Mouse (Mus musculus) small intestine, adult 10 weeks (tissue): ENCODE measurements around the gene Ikzf5. TPM values are rescaled to one million over a fixed set of nuclear protein-coding genes. Genes with fewer than 3 reads are reported as not detected.

Experiments used
- polyA plus RNA-seq: library from polyadenylated mRNA; stranded (reverse); fragments of 350-450 nt; fragmentation: Illumina TruSeq; extraction: RNeasy Lipid Tissue Mini Kit (QIAGEN cat#74804); gene quantifications from one replicate; pipeline ENCODE4 v1.2.3, GENCODE M21; 2014; ENCODE audit warnings: low replicate concordance

The Ikzf5 gene
- 26.7 TPM for polyA plus RNA-seq

DNA sequence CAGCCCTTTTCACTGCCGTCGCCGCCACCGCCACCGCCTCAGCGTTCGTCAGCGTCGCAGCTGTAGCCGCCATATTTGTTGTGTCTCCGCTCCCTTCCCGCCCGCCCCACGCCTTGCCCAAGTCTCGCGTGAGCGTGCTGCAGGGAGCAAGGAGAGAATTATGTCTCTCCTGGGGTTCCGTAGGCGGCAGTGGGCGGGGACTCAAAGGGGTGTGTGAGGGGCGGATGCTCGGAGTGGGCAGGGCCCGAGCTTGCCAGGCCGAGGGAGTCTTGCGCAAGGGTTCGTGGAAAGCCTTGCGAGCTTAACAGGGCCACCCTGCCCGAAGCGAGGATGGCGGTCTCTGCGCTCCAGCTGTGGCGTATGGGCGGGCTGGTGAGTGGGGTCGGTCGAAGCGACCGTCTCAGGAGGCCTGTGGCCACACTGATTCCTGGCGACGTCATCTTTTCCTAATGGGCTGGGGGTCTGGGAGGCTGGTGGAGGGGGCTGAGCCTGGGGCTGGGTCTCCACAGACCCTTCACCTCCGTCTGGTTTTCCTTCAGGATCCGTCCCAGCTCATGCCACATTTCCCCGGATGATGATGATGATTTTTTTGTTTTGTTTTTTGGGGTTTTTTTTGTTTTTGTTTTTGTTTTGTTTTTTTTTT, at the start of gene Ikzf5, which contains the start of gene Acadsb:
Gene Ikzf5, minus strand, starts transcription at position 106 of the 643 bp plus-strand sequence.
Gene Acadsb, plus strand, starts transcription at position 186 of the 643 bp plus-strand sequence.

DNA sequence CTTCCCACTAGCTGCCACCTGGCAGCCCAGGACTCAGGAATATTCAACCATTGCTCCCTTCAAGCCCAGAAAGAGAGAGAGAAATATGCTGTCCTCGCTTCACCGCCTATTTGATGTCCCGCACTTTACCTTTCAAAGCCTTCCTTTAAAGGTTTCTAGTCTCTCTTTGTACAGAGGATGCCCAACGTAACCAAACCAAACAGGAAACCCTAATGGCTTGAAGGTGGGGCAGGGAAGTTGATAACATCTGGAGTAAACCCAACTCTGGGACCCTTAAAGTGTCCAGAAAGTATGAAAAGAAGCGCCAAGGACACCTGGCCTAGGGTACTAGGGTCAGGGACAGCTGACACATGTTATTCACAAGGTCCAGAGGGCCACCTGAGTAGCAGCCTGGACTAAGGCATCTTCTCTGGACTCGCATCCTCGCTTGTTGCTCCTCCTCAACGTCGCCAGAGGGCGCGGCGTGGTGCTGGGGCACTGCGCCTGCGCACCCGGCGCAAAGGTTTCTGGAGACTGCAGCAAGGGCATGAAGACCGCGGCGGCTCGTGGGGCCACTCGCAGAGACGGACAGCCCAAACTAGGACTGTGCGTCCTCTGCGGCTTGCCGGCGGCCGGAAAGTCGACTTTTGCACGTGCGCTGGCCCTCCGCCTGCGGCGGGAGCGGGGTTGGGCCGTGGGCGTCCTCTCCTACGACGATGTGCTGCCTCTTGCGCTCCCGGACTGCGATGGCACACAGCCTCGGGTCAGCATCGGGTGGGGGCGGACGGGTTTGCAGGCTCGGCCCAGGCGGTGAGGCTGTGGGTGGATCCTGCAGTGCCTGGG, 39.5 kb downstream of the Ikzf5 start, which contains the start of gene Pstk:
Gene Pstk, plus strand, starts transcription at position 494 of the 822 bp plus-strand sequence.

GRCm38 (mm10) chr7:131362615-131363300, 47.6 kb downstream of the Ikzf5 start, which contains the start of gene 2310057M21Rik:
Gene 2310057M21Rik, minus strand, starts transcription at chr7:131362759.

Other genes with a start within 250 kb of the Ikzf5 start
- gene 5430419D17Rik, start 236.1 kb downstream of the Ikzf5 start, polyA plus RNA-seq, result 0.11 TPM
- gene Cuzd1, start 88.2 kb downstream of the Ikzf5 start, polyA plus RNA-seq, result 18.7 TPM
- not detected for gene Fam24b, start 81.0 kb downstream of the Ikzf5 start, polyA plus RNA-seq
- gene Fam24a, start 76.7 kb downstream of the Ikzf5 start, polyA plus RNA-seq, result not detected
- gene 2310057M21Rik, start 47.8 kb downstream of the Ikzf5 start, polyA plus RNA-seq, result 3.5 TPM
- gene Pstk, start 39.4 kb downstream of the Ikzf5 start, polyA plus RNA-seq, result 42.2 TPM
- 76.3 TPM for gene Acadsb, start 80 bp upstream of the Ikzf5 start, polyA plus RNA-seq
- not detected for gene Hmx3, start 132.3 kb upstream of the Ikzf5 start, polyA plus RNA-seq
- 0.11 TPM for gene Hmx2, start 138.3 kb upstream of the Ikzf5 start, polyA plus RNA-seq
- gene Bub3, start 149.7 kb upstream of the Ikzf5 start, polyA plus RNA-seq, result 14.4 TPM